Mouse (Mus musculus): ENCODE results near the gene Cct4. TPM values are rescaled to one million over a fixed set of nuclear protein-coding genes. Genes with fewer than 3 reads are reported as not detected.

The Cct4 gene
- polyA plus RNA-seq, 1 experiment, result 206 TPM

DNA sequence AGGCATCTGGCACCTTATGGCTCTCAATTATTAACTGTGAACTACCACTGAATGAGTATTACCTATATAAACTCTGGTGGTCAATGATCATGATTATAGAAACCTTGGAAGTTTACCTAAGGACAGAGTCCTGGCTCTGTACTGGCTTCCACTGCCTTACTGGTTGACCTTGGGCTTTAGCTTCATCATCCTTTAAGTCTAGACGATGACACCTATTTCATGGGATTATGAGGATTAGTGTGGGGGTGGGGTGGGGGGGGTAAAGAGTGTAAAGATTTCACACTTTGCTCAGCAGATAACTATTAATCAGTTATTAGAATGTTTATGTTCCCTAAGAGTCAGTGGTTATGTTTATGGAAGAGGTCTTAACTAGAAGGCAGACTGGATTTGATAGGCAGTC is 533 bp upstream of the Cct4 start:
- H3K4me1 ChIP-seq (replicated peaks; ENCODE audit: control insufficient read depth, insufficient read depth, low read length), result peaks cover 7% of the 10 kb centered on the region
- H3K4me3 ChIP-seq (ENCODE audit: control insufficient read depth, insufficient read depth, low read length), result no peak overlapping the region
- H3K36me3 ChIP-seq (ENCODE audit: control insufficient read depth, insufficient read depth, low read length), result peaks cover 17% of the 10 kb centered on the region
- TF ChIP-seq POLR2A (IDR thresholded peaks at IDR 0.05; ENCODE audit: control insufficient read depth, extremely low read depth, insufficient read depth, low read length, poor library complexity), result no peak
- TF ChIP-seq CTCF (IDR thresholded peaks at IDR 0.05; ENCODE audit: borderline replicate concordance, control insufficient read depth, extremely low read depth, insufficient read depth, low read length, poor library complexity), result no peak
- H3K27me3 ChIP-seq (ENCODE audit: control insufficient read depth, insufficient read depth, low read length), result no peaks in the 10 kb centered on the region
- no peak overlapping the region for H3K27ac ChIP-seq (ENCODE audit: control insufficient read depth, insufficient read depth, low read length)
- DNase-seq, result no peak
- WGBS, result 58% methylated on average over 1 of the region's 1 CpGs

GRCm38 (mm10) chr11:22991218-22991835 is 1.0 kb downstream of the Cct4 start:
- Histone ChIP-seq H3K36me3 (ENCODE audit: control insufficient read depth, insufficient read depth, low read length) (peaks cover 32% of the 10 kb centered on the region), H3K27me3 (ENCODE audit: control insufficient read depth, insufficient read depth, low read length) (no peaks in the 10 kb centered on the region), H3K27ac (ENCODE audit: control insufficient read depth, insufficient read depth, low read length) (no peak overlapping the region), H3K4me1 (replicated peaks; ENCODE audit: control insufficient read depth, insufficient read depth, low read length) (peaks cover 7% of the 10 kb centered on the region), H3K4me3 (ENCODE audit: control insufficient read depth, insufficient read depth, low read length) (peak overlapping the region; percentile 21; the same call in 1 of the 2 replicates)
- WGBS, result 11% methylated on average over 14 of the region's 14 CpGs
- no peak for TF ChIP-seq CTCF (IDR thresholded peaks at IDR 0.05; ENCODE audit: borderline replicate concordance, control insufficient read depth, extremely low read depth, insufficient read depth, low read length, poor library complexity)
- TF ChIP-seq POLR2A (IDR thresholded peaks at IDR 0.05; ENCODE audit: control insufficient read depth, extremely low read depth, insufficient read depth, low read length, poor library complexity), result no peak
- no peak for DNase-seq

DNA sequence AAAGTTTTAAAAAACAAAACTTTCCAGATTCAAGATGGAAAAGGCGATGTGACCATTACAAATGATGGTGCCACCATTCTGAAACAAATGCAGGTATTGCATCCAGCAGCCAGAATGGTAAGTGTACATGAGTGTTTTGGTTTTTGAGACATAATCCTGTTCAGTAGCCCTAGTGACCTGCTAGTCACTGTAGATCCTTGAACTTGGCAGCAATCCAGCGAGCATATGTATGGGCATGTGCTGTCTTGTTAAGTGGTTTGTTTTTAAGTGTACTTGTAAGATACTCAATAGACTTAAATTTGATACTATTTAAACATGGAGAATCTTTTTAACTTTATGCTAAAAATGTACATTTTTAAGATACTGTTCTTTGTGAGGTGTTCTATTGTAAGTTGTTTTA is 4.0 kb downstream of the Cct4 start:
- H3K4me3 ChIP-seq (ENCODE audit: control insufficient read depth, insufficient read depth, low read length), result no peak overlapping the region
- 95% methylated on average over 2 of the region's 2 CpGs for WGBS
- no peaks in the 10 kb centered on the region for H3K27me3 ChIP-seq (ENCODE audit: control insufficient read depth, insufficient read depth, low read length)
- H3K36me3 ChIP-seq (ENCODE audit: control insufficient read depth, insufficient read depth, low read length), result peaks cover 62% of the 10 kb centered on the region
- no peak for DNase-seq
- TF ChIP-seq CTCF (IDR thresholded peaks at IDR 0.05; ENCODE audit: borderline replicate concordance, control insufficient read depth, extremely low read depth, insufficient read depth, low read length, poor library complexity), result no peak
- TF ChIP-seq POLR2A (IDR thresholded peaks at IDR 0.05; ENCODE audit: control insufficient read depth, extremely low read depth, insufficient read depth, low read length, poor library complexity), result no peak
- H3K27ac ChIP-seq (ENCODE audit: control insufficient read depth, insufficient read depth, low read length), result no peak overlapping the region
- H3K4me1 ChIP-seq (replicated peaks; ENCODE audit: control insufficient read depth, insufficient read depth, low read length), result peaks cover 7% of the 10 kb centered on the region

DNA sequence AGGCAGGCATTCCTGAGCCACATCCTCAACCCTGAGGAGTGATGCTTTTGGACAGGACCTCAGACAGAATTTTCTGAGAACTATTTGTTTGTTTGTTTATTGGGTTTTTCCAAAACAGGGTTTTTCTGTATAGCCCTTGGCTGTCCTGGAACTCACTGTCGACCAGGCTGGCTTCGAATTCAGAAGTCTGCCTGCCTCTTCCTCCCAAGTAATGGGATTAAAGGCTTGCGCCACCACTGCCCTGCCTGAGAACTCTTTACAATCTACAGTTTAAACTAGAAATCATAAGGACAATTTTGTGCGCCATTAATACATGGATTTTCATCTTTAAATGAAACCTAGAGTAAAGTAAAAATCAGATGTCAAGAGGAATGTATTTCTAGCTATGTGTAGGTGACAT is 5.1 kb downstream of the Cct4 start:
- Histone ChIP-seq H3K27ac (ENCODE audit: control insufficient read depth, insufficient read depth, low read length) (no peak overlapping the region), H3K4me3 (ENCODE audit: control insufficient read depth, insufficient read depth, low read length) (no peak overlapping the region), H3K36me3 (ENCODE audit: control insufficient read depth, insufficient read depth, low read length) (peaks cover 74% of the 10 kb centered on the region), H3K27me3 (ENCODE audit: control insufficient read depth, insufficient read depth, low read length) (no peaks in the 10 kb centered on the region), H3K4me1 (replicated peaks; ENCODE audit: control insufficient read depth, insufficient read depth, low read length) (peaks cover 7% of the 10 kb centered on the region)
- DNase-seq, result no peak
- 96% methylated on average over 4 of the region's 4 CpGs for WGBS
- no peak for TF ChIP-seq POLR2A (IDR thresholded peaks at IDR 0.05; ENCODE audit: control insufficient read depth, extremely low read depth, insufficient read depth, low read length, poor library complexity)
- TF ChIP-seq CTCF (IDR thresholded peaks at IDR 0.05; ENCODE audit: borderline replicate concordance, control insufficient read depth, extremely low read depth, insufficient read depth, low read length, poor library complexity), result no peak

DNA sequence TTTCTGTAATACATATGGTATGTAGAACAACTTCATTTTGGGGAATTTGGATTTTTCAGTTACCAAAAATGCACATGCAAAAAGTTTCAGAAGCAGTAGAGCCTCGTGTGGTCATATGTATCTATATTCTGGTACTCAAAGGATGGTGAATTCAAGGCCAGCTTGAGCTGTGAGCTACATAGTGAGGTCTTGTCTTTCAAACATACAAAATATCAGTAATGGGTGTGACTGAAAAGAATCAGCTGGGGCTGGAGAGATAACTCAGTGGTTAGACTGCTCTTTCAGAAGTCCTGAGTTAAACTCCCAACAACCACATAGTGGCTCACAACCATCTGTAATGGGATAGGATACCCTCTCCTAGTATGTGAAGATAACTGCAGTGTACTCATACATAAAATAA is 8.0 kb downstream of the Cct4 start:
- Histone ChIP-seq H3K27ac (ENCODE audit: control insufficient read depth, insufficient read depth, low read length) (no peak overlapping the region), H3K27me3 (ENCODE audit: control insufficient read depth, insufficient read depth, low read length) (no peaks in the 10 kb centered on the region), H3K4me1 (replicated peaks; ENCODE audit: control insufficient read depth, insufficient read depth, low read length) (no peaks in the 10 kb centered on the region), H3K36me3 (ENCODE audit: control insufficient read depth, insufficient read depth, low read length) (peaks cover 100% of the 10 kb centered on the region), H3K4me3 (ENCODE audit: control insufficient read depth, insufficient read depth, low read length) (no peak overlapping the region)
- 88% methylated on average over 1 of the region's 1 CpGs for WGBS
- no peak for DNase-seq
- no peak for TF ChIP-seq CTCF (IDR thresholded peaks at IDR 0.05; ENCODE audit: borderline replicate concordance, control insufficient read depth, extremely low read depth, insufficient read depth, low read length, poor library complexity)
- no peak for TF ChIP-seq POLR2A (IDR thresholded peaks at IDR 0.05; ENCODE audit: control insufficient read depth, extremely low read depth, insufficient read depth, low read length, poor library complexity)

GRCm38 (mm10) chr11:23005276-23005675 is 15.0 kb downstream of the Cct4 start:
- H3K4me1 ChIP-seq (replicated peaks; ENCODE audit: control insufficient read depth, insufficient read depth, low read length), result peaks cover 7% of the 10 kb centered on the region
- no peak overlapping the region for H3K27ac ChIP-seq (ENCODE audit: control insufficient read depth, insufficient read depth, low read length)
- TF ChIP-seq CTCF (IDR thresholded peaks at IDR 0.05; ENCODE audit: borderline replicate concordance, control insufficient read depth, extremely low read depth, insufficient read depth, low read length, poor library complexity) (no peak), POLR2A (IDR thresholded peaks at IDR 0.05; ENCODE audit: control insufficient read depth, extremely low read depth, insufficient read depth, low read length, poor library complexity) (no peak)
- H3K27me3 ChIP-seq (ENCODE audit: control insufficient read depth, insufficient read depth, low read length), result no peaks in the 10 kb centered on the region
- peaks cover 43% of the 10 kb centered on the region for H3K36me3 ChIP-seq (ENCODE audit: control insufficient read depth, insufficient read depth, low read length)
- no peak overlapping the region for H3K4me3 ChIP-seq (ENCODE audit: control insufficient read depth, insufficient read depth, low read length)
- no peak for DNase-seq
- WGBS, result 92% methylated on average over 1 of the region's 1 CpGs

GRCm38 (mm10) chr11:23007166-23007480 is 16.8 kb downstream of the Cct4 start:
- Histone ChIP-seq H3K36me3 (ENCODE audit: control insufficient read depth, insufficient read depth, low read length) (peaks cover 24% of the 10 kb centered on the region), H3K27me3 (ENCODE audit: control insufficient read depth, insufficient read depth, low read length) (no peaks in the 10 kb centered on the region), H3K4me3 (ENCODE audit: control insufficient read depth, insufficient read depth, low read length) (peak overlapping the region; percentile 16; the same call in 1 of the 2 replicates), H3K4me1 (replicated peaks; ENCODE audit: control insufficient read depth, insufficient read depth, low read length) (peaks cover 7% of the 10 kb centered on the region), H3K27ac (ENCODE audit: control insufficient read depth, insufficient read depth, low read length) (no peak overlapping the region)
- no peak for DNase-seq
- 14% methylated on average over 6 of the region's 6 CpGs for WGBS
- TF ChIP-seq POLR2A (IDR thresholded peaks at IDR 0.05; ENCODE audit: control insufficient read depth, extremely low read depth, insufficient read depth, low read length, poor library complexity) (no peak), CTCF (IDR thresholded peaks at IDR 0.05; ENCODE audit: borderline replicate concordance, control insufficient read depth, extremely low read depth, insufficient read depth, low read length, poor library complexity) (no peak)
